Mouse (Mus musculus) bone marrow macrophage, adult 2 months (primary cell): ENCODE measurements around the gene Bach2. TPM values are rescaled to one million over a fixed set of nuclear protein-coding genes. Genes with fewer than 3 reads are reported as not detected.

Source experiments
- H3K27ac ChIP-seq: 2 replicates; pipeline ENCODE4 v1.5.1; 2012; ENCODE audit warnings: low read depth, low read length; ENCODE audit not compliant: insufficient read depth
- H3K4me1 ChIP-seq: 2 replicates; pipeline ENCODE4 v1.6.1; 2012; ENCODE audit warnings: low read length; ENCODE audit not compliant: control insufficient read depth, insufficient read depth
- H3K4me3 ChIP-seq: 2 replicates; pipeline ENCODE4 v1.5.1; 2012; ENCODE audit warnings: mild to moderate bottlenecking, low read length, moderate library complexity; ENCODE audit not compliant: insufficient read depth
- CTCF ChIP-seq: IDR thresholded peaks from 2 replicates; pipeline ENCODE4 v1.5.1; 2012; ENCODE audit warnings: low read depth, mild to moderate bottlenecking, low read length, moderate library complexity
- POLR2A ChIP-seq: IDR thresholded peaks from 2 replicates; pipeline ENCODE4 v1.6.1; 2012; ENCODE audit warnings: mild to moderate bottlenecking, low read depth, low read length, borderline replicate concordance
- polyA plus RNA-seq: library from polyadenylated mRNA; stranded (reverse); fragments of >200 nt; gene quantifications from 2 replicates; pipeline ENCODE4 v1.2.4, GENCODE M21; 2012; ENCODE audit not compliant: missing spikeins, insufficient read depth, insufficient read length

The Bach2 gene
- polyA plus RNA-seq, 1 experiment: 1.4 TPM

DNA sequence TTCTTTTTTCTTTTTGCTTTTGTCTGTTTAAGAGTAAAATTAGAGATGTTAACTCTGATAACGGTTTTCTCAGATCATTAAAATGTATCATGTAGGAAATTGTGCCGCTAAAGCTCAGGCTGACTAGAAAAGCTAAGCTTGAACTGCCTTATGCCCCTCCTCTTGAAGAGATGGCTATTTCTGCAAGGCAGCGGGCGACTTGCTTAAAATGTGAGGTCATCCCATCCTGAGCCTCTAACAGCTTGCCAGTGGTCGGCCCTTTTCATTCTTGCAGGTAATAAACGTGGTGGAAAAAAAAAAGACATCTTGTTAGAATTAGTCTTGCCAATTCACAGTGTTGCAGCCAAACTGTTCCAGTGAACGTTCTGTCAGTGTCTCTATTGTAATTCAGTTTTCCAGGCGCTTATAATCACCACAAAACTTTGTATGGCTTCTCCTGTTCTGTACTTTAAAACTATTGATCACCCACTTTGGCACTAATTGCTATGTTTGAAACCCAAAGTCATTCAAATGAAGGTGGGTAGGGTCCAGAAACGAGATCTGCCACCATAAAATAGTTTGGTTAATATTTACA lies 1.9 kb downstream of the Bach2 start:
- Histone ChIP-seq H3K4me3 (no peak overlapping the region), H3K27ac (no peak overlapping the region), H3K4me1 (no peaks in the 10 kb centered on the region)
- TF ChIP-seq POLR2A: no peak
- no peak for TF ChIP-seq CTCF

DNA sequence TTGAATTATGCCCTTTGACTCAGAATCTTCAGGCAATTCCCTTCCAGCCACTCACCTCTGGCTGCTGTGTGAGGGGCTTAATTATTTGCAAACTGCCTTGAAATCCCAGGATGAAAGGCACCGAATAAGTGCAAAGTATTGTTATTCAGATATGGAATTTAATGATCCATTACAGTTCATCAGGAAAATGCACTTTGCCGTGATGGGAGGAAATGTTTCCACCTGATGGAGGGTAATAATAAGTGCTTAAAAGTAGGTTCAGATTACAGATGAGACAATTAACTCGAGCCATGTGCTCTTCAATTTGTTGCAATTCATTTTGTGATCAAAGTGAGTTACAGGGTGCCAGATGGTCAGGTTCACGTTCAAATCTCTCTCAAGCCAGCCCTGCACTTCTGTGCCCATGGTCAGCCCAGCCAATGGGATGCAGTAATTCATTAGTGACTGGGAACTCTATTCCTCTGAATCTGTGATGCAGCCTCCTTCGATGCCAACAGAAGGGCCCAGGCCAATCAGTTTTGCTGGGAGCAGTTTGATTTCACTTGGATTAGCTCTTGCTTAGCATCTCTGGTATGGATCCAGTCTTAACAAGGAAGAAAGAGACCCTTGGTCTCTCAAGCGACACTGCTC lies 2.9 kb downstream of the Bach2 start:
- Histone ChIP-seq H3K4me3 (no peak overlapping the region), H3K4me1 (no peaks in the 10 kb centered on the region), H3K27ac (no peak overlapping the region)
- TF ChIP-seq CTCF (no peak), POLR2A (no peak)

DNA sequence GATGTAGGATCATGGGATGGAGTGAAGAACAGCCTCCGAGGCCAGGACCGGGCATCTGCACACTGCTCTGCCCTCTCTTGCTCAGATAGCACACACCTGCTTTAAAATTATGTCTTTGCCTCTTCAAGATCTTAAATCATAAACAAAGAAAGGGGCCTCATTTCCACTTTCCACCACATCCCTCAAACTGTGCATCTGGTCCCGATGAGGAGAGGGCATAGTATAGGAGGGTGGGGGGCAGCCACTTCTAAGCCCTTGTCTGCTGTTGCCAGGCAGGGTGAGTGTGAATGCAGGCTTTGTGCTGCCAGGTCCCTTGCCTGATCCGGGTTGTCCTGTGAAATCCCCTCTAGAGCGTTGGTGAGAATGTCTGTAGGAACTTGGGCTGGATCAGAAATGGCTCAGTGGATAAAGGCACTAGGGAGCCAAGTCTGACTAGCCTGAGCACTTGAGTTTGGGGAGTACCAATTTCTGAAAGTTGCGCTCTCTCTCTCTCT lies 3.6 kb downstream of the Bach2 start:
- Histone ChIP-seq H3K4me1 (no peaks in the 10 kb centered on the region), H3K4me3 (no peak overlapping the region), H3K27ac (no peak overlapping the region)
- TF ChIP-seq CTCF (no peak), POLR2A (no peak)

DNA sequence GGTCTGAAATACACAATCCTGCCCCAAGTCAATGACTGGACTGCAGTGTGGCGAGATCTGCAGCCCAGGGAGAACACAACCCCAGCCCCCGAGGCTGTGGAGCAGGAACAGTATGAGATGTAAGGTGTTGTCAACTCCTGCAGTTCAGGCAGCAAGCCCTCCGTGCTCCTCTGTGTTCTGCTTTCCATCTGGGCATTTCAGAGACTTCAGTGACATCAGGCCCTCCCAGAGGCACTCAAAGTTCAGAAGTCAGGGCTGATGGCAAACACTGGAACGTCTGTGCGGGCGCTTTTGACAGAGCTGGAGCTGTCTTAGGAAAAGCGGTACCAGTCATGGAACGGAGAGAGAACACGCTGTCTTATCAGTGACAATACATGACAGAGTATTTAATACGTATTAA lies 4.9 kb downstream of the Bach2 start:
- no peak overlapping the region for H3K27ac ChIP-seq

DNA sequence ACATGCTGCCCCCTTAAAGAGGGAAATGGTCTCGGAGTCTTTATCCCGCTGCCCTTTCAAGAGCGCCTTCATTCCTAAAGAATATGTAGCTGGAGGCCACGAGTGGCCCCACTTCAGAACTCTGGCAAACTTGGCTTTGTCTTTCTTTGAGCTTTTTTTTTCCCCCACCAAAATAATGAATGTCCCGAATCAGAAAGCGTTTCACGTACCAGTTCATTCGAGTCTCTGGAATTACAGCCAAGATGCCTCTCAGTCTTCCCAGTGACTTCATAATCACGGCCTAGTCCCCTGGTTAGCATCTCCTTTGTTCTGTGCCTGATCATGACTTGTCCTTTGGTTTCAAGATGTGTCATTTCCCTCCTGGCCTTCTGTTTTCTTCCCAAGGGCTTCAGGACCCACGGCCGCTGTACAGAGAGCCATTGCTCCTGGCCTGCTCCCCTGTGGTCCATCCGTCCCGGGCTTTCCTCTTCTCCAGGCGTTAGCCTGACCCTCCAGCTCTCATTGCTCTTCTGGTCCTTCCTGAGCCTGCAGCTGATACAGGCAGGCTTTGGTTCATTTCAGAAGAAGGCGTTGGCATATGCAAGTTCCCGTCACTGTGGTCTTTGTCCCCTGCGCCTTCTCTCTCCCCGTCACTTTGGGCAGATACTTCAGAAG lies 5.6 kb downstream of the Bach2 start:
- peaks cover 7% of the 10 kb centered on the region for H3K4me1 ChIP-seq
- no peak overlapping the region for H3K4me3 ChIP-seq
- H3K27ac ChIP-seq: no peak overlapping the region
- TF ChIP-seq POLR2A (no peak), CTCF (no peak)

More for the DNA sequence above, 4.9 kb downstream of the Bach2 start:
- Histone ChIP-seq H3K4me1 (peaks cover under 1% of the 10 kb centered on the region; the same call in 1 of the 2 replicates), H3K4me3 (no peak overlapping the region)
- TF ChIP-seq CTCF: no peak

DNA sequence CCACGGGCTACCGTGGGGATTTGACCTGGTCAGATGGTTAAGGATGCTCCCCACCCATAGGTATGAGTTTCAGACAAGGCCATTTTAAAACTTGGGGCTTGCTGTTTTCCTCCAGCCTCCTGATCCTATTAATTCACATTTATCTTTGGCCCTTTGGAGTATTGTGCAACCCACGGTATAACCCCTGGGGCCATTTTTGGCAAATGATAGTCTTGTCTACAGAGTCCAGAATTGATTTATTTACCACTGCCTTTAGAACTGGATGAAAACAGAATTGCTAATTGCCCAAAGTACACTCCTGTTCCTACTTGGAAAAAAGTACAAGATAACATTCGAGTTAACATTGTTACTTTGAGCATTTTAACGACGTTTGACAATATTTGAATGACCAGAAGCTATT lies 7.0 kb downstream of the Bach2 start:
- Histone ChIP-seq H3K27ac (no peak overlapping the region), H3K4me1 (peaks cover 7% of the 10 kb centered on the region), H3K4me3 (no peak overlapping the region)
- no peak for TF ChIP-seq POLR2A
- TF ChIP-seq CTCF: no peak

DNA sequence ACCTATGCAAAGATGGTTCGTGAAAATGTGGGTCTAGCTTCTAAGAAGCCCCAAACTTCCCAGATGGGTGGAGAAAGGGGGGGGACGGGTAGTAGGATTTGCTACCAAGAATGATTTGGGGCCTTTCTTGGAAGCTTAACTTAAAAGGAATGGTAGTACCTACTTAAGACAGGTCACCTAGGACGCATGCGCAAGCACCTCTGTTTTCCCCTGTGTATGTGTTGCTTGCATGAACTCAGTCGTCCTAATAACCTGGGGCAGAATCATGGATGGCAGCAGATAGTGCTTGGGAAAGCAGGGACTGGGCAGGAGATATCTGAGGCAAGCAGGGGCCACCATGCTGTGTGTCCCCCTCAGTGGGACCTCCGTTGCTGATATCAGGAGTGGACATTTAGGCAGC lies 7.4 kb downstream of the Bach2 start:
- TF ChIP-seq POLR2A: no peak
- no peak for TF ChIP-seq CTCF
- H3K4me3 ChIP-seq: no peak overlapping the region
- H3K27ac ChIP-seq: no peak overlapping the region
- peaks cover 7% of the 10 kb centered on the region for H3K4me1 ChIP-seq

DNA sequence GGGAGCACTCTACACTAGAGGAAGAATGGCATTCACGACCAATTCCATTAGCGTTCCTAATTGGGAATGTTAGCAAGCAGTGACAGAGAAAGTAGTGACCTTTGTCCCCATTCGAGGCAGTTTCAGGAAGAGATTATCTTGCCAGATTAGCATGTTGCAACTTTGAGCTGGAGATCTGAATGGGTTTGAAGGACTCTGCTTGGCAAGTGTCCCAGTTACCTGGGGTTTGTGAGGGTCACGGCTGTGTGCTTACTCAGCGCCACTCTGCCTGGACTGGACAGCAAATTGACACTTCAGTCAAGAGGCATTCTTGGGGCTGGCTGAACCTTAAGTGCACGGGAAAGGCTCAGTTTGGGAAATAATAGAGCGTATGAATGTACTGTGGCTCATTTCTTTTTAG lies 8.2 kb downstream of the Bach2 start:
- no peak for TF ChIP-seq CTCF
- Histone ChIP-seq H3K27ac (no peak overlapping the region), H3K4me1 (peaks cover 10% of the 10 kb centered on the region), H3K4me3 (no peak overlapping the region)

DNA sequence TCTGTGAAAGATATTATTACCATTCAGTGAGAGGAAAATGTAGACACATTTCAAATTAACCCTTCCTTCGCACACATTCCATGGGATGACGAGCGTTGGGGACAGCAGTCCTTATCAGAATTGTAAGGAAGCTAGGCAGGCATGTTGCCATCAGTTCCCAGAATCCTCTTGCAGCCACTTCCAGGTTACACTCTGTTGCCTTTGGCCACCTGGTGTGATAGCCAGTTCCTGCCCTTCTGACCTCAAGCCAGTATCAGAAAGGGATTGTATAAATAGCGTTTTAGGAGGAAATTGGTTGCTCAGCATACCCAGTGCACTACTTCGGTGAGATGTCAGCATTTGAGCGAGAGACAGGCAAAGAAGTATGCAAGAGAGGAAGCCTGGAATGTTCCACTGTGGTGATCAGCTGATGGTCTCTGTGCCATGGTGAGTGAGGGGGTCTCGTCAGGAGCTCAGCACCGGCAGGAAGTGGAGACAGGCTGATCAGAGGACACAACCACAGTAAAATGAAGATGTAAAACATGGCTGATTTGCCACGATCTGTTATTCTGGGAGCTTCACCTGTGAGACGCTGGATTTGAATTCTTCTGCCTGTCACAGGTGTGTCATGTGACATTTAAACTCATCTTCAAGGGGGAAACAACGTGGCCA lies 9.0 kb downstream of the Bach2 start:
- TF ChIP-seq POLR2A (no peak), CTCF (no peak)
- Histone ChIP-seq H3K4me1 (peaks cover 10% of the 10 kb centered on the region), H3K4me3 (no peak overlapping the region), H3K27ac (no peak overlapping the region)

DNA sequence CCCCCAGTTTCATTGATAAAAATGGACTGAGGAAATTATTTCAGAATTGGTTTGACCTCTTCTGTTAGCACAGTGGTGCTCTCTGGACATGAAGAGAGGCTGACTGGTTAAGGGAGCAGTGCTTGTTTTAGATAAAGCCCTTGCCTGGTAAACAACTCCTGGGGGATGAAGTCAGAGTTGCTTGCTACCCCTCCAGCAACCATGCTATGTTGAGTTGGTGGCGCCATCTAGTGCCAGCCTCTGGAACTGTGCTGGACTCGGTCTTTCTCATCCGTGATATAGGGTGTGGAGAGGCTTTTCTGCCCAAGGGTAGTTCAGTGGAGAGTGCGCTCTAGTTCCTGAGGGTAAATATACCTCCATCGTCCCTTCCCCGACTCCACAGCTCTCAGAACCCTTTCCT lies 9.6 kb downstream of the Bach2 start:
- Histone ChIP-seq H3K4me3 (no peak overlapping the region), H3K4me1 (peaks cover 10% of the 10 kb centered on the region), H3K27ac (no peak overlapping the region)
- TF ChIP-seq POLR2A: no peak
- TF ChIP-seq CTCF: peak; percentile 90
